Mouse (Mus musculus) spleen, embryonic (tissue): Measurements from ENCODE around the gene Bbs1.
"Not testable (repeated sequence)": the region's sequence is repeated elsewhere in the genome, so short reads cannot be mapped to it uniquely, and the experiment has no call there.

Experiments used
- CTCF ChIA-PET: fragments of 350-600 bp; sonication (Branson Sonifier 250); formaldehyde crosslinking; loops from one replicate; lab custom pipeline; 2022; lab: Charles Lee

Gene Bbs1

DNA sequence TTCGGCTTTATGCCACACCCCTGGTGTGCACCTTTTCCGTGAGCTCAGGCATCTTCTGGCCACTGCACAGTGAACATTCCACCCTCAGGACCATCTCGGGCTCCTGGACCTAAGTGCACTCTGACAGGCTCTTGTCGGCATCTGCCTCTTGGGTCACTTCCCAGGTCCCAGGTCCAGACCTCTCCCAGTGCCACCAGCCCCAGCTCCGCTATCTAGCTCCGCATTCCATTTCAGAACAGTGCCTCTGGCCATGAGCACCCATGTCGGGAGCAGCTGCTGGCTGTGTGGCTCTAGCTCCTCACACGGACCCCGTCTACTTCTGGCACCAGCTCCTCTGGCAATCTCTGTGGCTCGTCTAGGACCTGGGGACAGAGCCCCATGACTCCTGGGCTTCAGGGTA lies 16.6 kb downstream of the Bbs1 start:
- CTCF ChIA-PET, result no interaction called here

- CTCF ChIA-PET, result no interaction called here
These were observed 22.5 kb downstream of the Bbs1 start for GRCm38 (mm10) chr19:4883961-4884360.

DNA sequence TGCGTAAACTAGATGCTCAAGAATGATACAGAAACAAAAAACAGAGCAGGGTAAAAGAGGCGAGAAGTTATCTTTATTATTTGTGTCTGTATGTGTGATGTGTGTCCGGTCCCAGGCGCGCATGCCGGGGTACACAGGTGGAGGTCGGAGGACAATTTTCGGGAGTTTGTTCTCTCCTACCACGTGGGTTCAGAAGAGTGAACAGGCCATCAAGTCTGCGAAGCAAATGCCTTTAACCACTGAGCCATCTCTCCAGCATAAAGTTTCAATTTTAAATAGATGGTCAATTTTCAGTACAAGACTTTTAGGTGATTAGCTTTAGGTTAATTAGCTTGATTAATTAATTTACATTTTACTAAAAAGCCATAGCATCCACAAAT lies 27.1 kb downstream of the Bbs1 start:
- CTCF ChIA-PET, result no interaction called here

DNA sequence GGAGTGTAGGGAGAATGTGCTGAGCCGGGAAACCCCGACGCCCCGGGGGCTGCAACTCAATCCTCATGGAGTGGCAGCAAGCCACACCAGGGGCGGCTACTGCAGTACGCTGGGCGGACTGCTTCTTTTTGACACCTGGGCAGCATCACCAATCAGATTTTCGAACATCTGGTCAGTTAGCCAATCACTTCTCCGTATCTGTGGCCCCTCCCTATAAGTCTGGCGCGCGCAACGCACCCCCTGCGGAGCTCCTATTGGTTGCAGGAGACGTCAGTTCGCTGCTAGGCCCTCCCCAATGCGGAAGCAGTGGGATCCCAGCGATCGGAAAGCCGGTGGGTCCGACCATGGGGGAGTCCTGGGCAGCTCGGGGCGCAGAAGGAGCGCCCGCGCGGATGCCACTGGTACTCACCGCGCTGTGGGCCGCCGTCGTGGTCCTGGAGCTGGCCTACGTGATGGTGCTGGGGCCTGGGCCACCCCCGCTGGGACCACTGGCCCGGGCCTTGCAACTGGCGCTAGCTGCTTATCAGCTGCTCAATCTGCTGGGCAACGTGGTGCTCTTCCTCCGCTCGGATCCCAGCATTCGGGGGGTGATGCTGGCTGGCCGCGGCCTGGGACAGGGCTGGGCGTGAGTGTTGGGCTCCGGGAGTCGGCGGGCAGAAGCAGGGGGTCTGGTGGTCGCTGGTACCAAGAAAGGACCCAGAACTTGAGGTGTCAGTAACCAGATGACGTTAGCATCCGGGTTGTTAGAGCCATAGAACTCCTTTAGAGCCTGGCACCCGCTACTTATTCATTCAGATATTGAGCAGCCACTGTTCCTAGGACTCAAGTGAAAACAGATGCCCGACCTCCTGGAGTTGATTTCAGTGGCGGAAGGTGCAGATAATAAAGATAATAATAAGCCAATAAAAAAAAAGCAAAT lies 27.8 kb downstream of the Bbs1 start, which contains the start of gene Zdhhc24:
Zdhhc24 (plus strand) TSS at position 264 of the 919 bp plus-strand sequence.
- CTCF ChIA-PET, result interaction anchor here (0.5 kb wide), 2 partner anchors 376 to 549 kb away, joined by 3 to 8 read pairs; no protein-coding TSS in a partner anchor

DNA sequence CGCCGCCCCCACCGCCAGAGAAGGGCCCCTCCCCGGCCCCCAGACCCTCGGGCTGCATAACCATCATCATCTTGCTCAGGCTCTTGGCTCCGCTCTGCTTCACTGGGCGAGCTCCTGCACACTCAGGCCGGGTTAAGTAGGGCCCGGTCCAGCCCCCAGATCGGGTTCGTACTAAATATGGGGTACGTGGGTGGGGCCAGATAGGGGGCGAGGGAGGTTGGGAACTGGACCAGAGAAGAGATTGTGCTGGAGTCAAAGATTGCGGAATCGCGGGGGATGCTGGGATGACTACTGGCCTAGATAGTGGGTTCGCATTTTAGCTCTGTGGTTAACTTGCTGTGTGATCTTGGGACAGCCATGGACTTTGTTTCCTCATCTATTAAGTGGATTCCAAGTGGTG lies 28.6 kb downstream of the Bbs1 start, which contains the start of gene Actn3:
Actn3 (minus strand) TSS at position 125 of the 400 bp plus-strand sequence.
- CTCF ChIA-PET, result interaction anchor here (0.5 kb wide), 1 partner anchor 375 kb away, joined by 3 read pairs; no protein-coding TSS in a partner anchor

DNA sequence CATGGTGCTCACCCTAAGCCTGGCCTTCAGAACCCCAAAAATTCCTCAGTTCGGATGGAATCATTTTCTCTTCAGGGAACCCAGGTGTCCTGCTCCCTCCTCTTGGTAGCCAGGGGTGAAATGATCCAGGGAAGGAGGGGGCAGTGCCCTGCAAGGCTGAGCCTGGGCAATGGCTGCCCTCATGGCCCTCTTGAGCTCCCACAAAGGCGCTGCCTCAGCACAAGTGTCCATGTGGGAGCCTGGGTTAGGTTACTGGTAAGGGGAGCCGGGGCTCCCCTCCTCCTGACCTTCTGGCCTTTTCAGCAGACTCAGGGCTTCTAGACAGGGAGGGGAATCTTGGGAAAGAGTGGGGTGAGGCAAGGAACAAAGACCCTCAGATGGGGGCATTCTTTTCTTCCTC lies 29.7 kb downstream of the Bbs1 start:
- CTCF ChIA-PET, result no interaction called here

DNA sequence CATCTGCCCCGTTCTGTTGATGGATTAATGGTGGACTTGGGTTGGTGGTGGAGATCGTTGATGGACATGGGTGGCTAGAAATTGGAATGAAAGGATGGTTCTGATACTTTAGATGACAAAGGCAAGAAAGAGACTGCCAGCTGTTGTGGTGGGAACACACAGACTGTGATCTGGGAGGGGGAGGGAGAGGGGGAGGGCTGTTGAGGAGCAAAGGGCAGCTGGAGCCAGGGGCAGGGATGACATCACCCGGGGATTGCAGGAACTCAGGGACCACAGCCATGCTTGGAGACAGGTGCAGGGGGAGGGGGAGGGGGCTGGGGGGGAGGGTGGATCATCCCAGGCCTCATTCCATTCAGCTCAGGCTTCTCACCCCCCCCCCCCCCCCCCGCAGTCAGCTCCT lies 30.2 kb downstream of the Bbs1 start:
- CTCF ChIA-PET, result no interaction called here

DNA sequence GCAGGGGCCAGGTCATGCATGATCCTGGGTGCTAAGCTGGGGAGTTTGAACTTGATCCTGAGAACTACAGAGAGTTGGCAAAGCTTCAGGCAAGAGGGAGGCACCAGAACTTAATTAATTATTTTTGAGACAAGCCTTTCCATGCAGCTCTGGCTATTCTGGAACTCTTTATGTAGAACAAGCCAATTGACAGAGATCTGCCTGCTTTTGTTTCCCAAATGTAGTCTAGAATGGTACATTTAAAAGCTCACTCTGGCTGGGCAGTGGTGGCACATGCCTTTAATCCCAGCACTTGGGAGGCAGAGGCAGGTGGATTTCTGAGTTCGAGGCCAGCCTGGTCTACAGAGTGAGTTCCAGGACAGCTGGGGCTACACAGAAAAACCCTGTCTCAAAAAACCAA lies 31.8 kb downstream of the Bbs1 start:
- CTCF ChIA-PET, result not testable (repeated sequence)

DNA sequence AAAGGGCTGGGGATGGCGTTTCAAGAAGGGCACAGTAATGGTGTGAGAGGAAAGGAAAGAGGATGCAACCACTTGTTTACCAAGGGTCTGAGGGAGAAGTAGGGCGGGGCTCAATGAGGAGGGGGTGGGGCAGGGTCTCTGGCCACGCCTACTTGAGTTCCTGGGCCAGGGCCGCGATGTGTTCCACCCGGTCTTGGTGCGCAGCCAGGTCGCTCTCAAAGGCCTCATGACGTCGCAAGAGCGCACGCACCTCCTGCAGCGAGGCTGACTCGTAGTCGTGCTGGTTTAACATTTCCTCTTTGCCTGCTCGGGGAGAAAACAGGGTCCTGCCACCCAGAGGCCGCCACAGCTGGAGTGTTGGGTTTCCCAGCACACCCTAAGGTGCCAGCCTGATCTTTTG lies 41.3 kb downstream of the Bbs1 start:
- CTCF ChIA-PET, result no interaction called here

GRCm38 (mm10) chr19:4863048-4863447 lies 43.4 kb downstream of the Bbs1 start:
- CTCF ChIA-PET, result no interaction called here

- CTCF ChIA-PET, result interaction anchor here (0.5 kb wide), 1 partner anchor 253 kb away, joined by 5 read pairs; no protein-coding TSS in a partner anchor
These were observed 47.3 kb downstream of the Bbs1 start for GRCm38 (mm10) chr19:4859081-4859480.

GRCm38 (mm10) chr19:4855951-4856350 lies 50.5 kb downstream of the Bbs1 start:
- CTCF ChIA-PET, result no interaction called here

DNA sequence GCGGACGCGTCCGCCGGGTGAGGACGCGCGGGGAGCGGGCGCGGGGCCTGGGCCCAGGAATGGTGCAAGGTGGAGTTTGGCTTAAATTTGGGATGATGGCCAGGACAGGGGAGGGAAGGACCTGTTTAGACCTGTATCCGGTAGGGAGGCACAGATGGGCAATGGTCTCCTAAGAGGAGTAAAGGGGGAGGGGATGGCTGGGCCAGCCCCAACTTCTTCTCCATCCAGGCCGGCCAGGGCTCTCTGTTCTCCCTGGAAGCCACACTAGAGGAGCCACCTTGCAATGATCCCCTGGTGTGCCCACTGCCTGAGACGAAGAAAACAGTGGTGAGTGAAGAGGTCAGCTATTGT lies 51.0 kb downstream of the Bbs1 start:
- CTCF ChIA-PET, result interaction anchor here (0.5 to 0.6 kb wide), 2 partner anchors 115 to 657 kb away, joined by 5 read pairs; no protein-coding TSS in a partner anchor

DNA sequence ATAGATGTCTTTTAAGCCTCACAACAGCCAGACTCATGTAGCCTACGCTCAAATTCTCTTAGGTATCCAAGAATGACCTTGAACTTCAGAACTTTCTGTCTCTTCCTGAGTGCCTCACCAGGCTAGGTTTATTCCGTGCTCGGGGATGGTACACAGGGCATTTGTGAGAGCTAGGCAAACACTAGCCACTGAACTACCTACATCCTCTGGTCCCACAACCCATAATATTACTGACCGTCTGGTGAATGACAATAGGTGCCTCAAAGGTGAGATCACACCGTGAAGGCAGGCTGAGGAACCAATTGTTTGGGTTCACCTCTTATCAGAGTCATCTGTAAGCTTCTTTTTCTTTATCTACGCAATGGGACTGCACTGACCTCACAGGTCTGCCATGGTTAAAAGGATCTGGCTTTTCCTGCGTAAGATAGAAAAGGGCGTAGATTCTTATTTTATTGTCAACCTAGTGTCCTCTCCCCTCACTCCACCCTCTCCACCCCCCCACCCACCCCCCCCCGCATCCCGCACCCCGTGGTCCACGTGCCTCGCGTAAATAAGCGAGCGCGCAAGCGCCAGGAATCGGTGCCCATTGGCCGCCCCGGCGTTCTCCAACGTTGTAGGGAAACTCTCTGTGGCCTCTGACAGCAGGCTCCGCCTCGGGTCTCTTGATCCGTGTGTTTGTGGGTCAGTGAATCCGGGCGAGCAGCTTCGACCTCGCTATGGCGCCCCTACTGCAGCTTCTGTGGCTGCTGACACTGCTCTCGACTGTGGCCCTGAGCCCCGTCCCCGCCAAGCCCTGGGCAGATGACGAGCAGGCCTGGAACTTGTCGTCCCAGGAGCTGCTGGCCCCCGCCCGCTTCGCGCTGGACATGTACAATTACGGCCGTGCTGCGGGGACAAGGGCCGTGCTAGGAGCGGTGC lies 51.6 kb downstream of the Bbs1 start, which contains the start of gene Ctsf:
Ctsf (plus strand) TSS at position 579 of the 918 bp plus-strand sequence.
- CTCF ChIA-PET, result interaction anchor here (0.5 to 0.6 kb wide), 2 partner anchors 116 to 657 kb away, joined by 5 read pairs; no protein-coding TSS in a partner anchor

- CTCF ChIA-PET, result no interaction called here
These were observed 56.1 kb downstream of the Bbs1 start for GRCm38 (mm10) chr19:4850281-4850680.

DNA sequence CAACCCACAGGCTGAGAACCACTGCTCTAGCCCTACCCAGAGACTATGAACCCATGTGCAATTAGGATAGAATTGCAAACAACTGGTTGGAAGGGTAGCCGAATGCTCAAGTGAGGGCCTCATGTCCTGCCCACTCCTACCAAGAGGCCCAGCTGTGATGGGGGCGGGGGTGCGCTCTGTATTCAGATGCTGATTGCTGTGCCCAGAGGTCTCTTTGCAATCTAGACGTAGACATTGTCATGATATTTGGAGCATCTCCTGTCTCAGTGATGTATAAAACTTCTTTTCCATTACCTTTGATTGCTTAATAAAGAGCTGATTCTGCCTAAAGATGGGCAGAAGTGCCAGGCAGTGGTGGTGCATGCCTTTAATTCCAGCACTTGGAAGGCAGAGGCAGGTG lies 56.6 kb downstream of the Bbs1 start:
- CTCF ChIA-PET, result no interaction called here

DNA sequence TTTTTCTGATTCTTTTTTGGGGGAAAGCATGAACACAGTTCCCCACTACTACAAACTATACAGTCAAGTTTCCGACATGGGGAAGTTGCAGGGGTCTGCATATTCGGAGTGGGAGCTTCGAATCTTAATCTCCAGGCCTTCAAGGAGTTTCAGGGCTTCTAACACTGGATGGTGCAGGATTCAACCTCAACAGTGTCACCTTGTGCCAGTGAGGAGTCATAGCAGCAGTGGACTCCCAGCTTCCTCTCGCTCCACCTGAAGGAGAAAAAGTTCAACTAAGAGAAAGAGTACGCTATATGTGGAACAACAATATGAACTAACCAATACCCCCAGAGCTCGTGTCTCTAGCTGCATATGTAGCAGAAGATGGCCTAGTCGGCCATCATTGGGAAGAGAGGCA lies 58.9 kb downstream of the Bbs1 start:
- CTCF ChIA-PET, result interaction anchor here (0.7 kb wide), 1 partner anchor 561 kb away, joined by 4 read pairs; no protein-coding TSS in a partner anchor

DNA sequence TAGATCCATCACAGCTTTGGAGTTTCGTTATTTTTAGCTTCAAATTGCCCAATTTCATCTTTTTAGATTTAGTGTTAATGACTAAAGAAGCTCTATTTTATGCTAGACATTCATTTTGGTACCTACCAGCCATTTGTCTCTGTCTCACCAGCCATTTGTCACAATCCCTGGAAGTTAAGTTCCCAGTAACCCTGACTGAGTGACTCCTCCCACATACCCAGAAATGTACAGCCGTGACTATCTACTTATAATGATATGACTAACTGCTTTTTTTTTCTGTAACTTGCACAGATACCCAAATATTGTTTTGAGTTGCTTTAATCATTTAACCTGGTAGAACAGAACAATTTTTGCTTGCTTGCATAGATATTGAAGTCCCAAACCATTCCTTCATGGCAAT lies 60.6 kb downstream of the Bbs1 start:
- CTCF ChIA-PET, result no interaction called here

DNA sequence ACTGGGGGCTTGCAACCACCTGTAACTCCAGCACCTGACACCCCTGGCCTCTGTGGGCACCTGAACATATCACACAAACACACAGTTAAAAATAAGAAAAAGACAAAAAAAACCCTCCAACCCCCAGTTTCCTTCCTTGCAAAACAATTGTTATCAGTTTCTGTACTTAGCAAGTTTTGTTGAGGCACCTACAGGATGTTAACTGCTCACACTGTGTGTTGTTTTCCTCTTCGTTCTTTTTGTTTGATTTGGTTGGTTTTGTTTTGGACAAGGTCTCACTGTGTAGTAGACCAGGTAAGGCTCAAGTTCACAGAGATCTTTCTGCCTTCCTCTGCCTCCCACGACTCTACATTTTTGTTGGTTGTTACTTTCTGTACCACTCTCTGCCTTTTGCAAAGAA lies 63.8 kb downstream of the Bbs1 start:
- CTCF ChIA-PET, result no interaction called here

- CTCF ChIA-PET, result no interaction called here
These were observed 65.6 kb downstream of the Bbs1 start for GRCm38 (mm10) chr19:4840848-4841247.

DNA sequence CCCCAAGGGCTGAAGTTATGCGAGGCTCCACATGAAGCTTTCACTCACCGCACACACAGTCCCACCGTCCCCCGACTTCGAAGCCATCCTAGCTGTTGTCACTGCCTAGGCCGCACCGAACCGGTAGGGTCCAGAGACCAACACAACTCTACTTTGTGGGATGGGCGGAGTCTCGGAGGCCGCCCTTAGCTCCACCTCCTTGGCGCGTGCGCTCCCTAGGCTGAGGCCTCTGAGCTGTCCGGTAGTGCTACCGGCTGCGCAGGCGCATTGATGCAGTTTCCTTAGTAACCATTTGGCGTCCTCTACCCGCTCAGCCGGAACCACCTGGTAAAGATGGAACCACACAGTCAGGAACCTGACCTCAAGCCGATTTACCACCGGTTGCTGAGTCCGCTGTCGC lies 67.3 kb downstream of the Bbs1 start, which contains the start of the genes Ccs and Ccdc87:
Ccs (minus strand) TSS at position 184 of the 400 bp plus-strand sequence.
Ccdc87 (plus strand) TSS at position 218 of the 400 bp plus-strand sequence.
- CTCF ChIA-PET, result interaction anchor here (0.8 kb wide), 1 partner anchor 63 kb away, joined by 4 read pairs; no protein-coding TSS in a partner anchor
